Mouse (Mus musculus): ENCODE data around the gene Prdx1.

GRCm38 (mm10) chr4:116649411-116649810 is 35.9 kb upstream of the Prdx1 start:
- no peak for TF ChIP-seq CTCF (IDR thresholded peaks at IDR 0.05; ENCODE audit: borderline replicate concordance, insufficient read depth, low read length)
- TF ChIP-seq POLR2A (IDR thresholded peaks at IDR 0.05; ENCODE audit: low read depth, low read length): peak; percentile 12; the same call in 1 of the 2 replicates
